Mouse (Mus musculus) C2C12 (cell line): ENCODE data around the gene Enah. TPM values are rescaled to one million over a fixed set of nuclear protein-coding genes. Genes with fewer than 3 reads are reported as not detected.

Source experiments
- H3K27me3 ChIP-seq: one replicate; pipeline ENCODE4 v1.6.1; 2011; ENCODE audit not compliant: control insufficient read depth, insufficient read depth, insufficient read length
- H3K36me3 ChIP-seq: one replicate; pipeline ENCODE4 v1.6.1; 2011; ENCODE audit not compliant: control insufficient read depth, insufficient read depth
- H3K4me3 ChIP-seq: one replicate; pipeline ENCODE4 v1.5.1; 2011; ENCODE audit warnings: mild to moderate bottlenecking, control low read depth; ENCODE audit not compliant: poor library complexity, insufficient read depth, severe bottlenecking
- H3K79me2 ChIP-seq: one replicate; pipeline ENCODE4 v1.6.1; 2011; ENCODE audit not compliant: control insufficient read depth, insufficient read depth
- H3K79me3 ChIP-seq: one replicate; pipeline ENCODE4 v1.6.1; 2011; ENCODE audit warnings: low read depth, control low read depth
- H3ac ChIP-seq: one replicate; pipeline ENCODE3; 2011; ENCODE audit warnings: low read depth; ENCODE audit not compliant: control insufficient read depth, insufficient read length
- CEBPB ChIP-seq: IDR thresholded peaks from one replicate; pipeline ENCODE4 v1.6.1; 2011; ENCODE audit warnings: low read depth, mild to moderate bottlenecking, control low read depth, moderate library complexity
- CTCF ChIP-seq: IDR thresholded peaks from one replicate; pipeline ENCODE4 v1.5.1; 2011; ENCODE audit not compliant: control insufficient read depth, insufficient read depth, insufficient read length
- FOSL1 ChIP-seq: IDR thresholded peaks from one replicate; pipeline ENCODE4 v1.8.0; 2011; ENCODE audit warnings: mild to moderate bottlenecking, low read length; ENCODE audit not compliant: poor library complexity, insufficient read depth, severe bottlenecking
- MAX ChIP-seq: IDR thresholded peaks from one replicate; pipeline ENCODE4 v1.6.1; 2011; ENCODE audit warnings: mild to moderate bottlenecking, control low read depth
- MYOD1 ChIP-seq: IDR thresholded peaks from one replicate; pipeline ENCODE4 v1.6.1; 2011; ENCODE audit warnings: low read depth; ENCODE audit not compliant: control insufficient read depth, insufficient read length
- MYOG ChIP-seq: IDR thresholded peaks from one replicate; pipeline ENCODE4 v1.6.1; 2011; ENCODE audit not compliant: control insufficient read depth, insufficient read length; ENCODE audit errors: extremely low read depth
- USF1 ChIP-seq: IDR thresholded peaks from one replicate; pipeline ENCODE4 v1.6.1; 2011; ENCODE audit warnings: low read depth, mild to moderate bottlenecking, control low read depth, moderate library complexity
- polyA plus RNA-seq: library from polyadenylated mRNA; unstranded; fragments of >200 nt; fragmentation: generic; extraction: Trizol; gene quantifications from one replicate; pipeline ENCODE4 v1.2.1, GENCODE M21; 2012; ENCODE audit warnings: missing spikeins

Enah gene
- polyA plus RNA-seq, 1 experiment = 12.7 TPM

DNA sequence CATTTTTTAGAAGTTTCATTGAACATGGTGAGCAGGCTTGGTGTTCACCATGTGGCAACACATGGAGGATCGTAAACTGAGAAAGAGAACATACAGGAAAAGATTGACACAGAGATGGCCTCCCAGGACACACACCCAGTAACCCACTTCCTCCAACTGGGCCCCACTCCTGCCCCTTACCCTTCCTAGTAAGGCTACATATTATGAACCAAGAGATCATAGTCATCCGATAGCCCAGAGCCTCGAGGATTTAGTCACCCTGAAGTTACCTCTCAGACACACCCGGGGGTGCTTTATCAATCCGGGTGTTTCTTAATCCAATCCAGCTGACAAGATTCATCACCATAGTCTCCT, 153.9 kb downstream of the Enah start:
- Histone ChIP-seq H3K79me3 (no peaks in the 10 kb centered on the region), H3K4me3 (no peak overlapping the region), H3ac (no peak overlapping the region), H3K27me3 (no peaks in the 10 kb centered on the region), H3K36me3 (no peaks in the 10 kb centered on the region), H3K79me2 (no peaks in the 10 kb centered on the region)
- TF ChIP-seq MAX (no peak), MYOD1 (no peak), CTCF (no peak), CEBPB (no peak), USF1 (no peak), MYOG (no peak), FOSL1 (no peak)

DNA sequence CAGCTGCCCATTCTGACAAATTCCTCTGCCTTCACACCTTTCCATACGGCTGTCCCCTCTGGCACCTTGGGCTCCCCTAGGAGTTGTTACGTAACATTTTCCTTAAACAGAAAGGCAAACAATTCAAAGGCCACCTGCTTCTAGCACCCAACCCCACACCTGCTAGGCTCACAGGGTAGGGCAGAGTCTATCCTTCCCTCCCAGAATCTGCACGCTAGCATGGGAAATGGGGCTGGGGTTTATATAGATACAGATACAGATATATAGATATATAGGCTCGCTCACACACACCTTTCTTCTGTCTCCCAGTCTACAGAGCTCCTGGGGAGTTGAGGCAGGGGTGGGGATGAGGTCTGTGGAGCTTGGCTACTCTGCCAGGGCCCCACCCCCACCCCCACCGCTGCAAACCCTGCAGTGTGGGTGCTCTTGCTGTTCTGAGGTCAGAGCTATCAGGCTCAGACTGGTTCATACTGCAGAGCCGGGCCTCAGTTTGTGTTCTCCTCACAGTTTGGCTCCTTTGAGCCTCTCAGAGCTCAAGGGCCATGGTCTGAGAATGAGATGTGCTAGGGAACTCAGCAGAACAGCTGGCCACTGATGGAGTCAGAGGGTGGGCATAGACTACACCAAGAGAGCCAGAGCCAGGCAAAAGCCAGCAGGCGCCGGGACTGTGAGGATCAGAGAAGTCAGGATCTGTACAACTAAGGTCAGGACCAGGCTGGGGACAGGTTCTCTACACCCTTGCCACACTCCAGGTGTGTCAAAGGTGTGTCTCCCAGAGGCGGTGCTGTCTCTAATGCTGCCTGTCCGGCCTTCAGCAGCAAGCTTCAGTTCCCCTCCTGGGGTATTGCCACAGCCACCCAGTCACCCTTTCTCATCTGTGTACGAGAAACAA, 154.6 kb downstream of the Enah start:
- Histone ChIP-seq H3K79me3 (no peaks in the 10 kb centered on the region), H3K79me2 (no peaks in the 10 kb centered on the region), H3K36me3 (no peaks in the 10 kb centered on the region), H3ac (no peak overlapping the region), H3K27me3 (no peaks in the 10 kb centered on the region), H3K4me3 (no peak overlapping the region)
- TF ChIP-seq MAX = no peak
- no peak for TF ChIP-seq CTCF
- TF ChIP-seq MYOD1 = no peak
- no peak for TF ChIP-seq USF1
- TF ChIP-seq MYOG = no peak
- no peak for TF ChIP-seq FOSL1
- no peak for TF ChIP-seq CEBPB

DNA sequence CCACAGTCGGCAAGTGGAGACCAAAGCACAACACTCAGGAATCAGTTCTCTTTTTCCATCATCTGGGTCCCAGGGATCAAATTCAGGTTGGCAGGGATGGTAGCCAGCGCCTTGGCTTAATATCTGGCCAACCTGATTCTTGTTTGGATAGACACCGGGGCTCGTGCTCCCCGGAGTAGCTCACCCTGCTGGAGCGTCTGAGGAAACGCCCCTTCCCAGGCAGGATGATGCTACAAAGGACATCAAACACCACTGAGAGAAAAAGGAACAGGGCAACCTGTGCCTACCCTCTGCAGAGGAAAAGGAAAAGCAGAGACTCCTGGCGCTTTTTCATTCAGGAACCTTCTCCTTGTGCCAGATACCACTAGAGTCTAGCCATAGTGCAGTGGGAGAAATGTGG, 156.4 kb downstream of the Enah start:
- H3K27me3 ChIP-seq = no peaks in the 10 kb centered on the region
- no peaks in the 10 kb centered on the region for H3K79me3 ChIP-seq
- H3K36me3 ChIP-seq = no peaks in the 10 kb centered on the region
- no peaks in the 10 kb centered on the region for H3K79me2 ChIP-seq
- H3K4me3 ChIP-seq = no peak overlapping the region
- H3ac ChIP-seq = no peak overlapping the region
- TF ChIP-seq USF1 (no peak), CTCF (no peak), MYOD1 (no peak), MYOG (no peak), FOSL1 (no peak), CEBPB (no peak), MAX (no peak)

DNA sequence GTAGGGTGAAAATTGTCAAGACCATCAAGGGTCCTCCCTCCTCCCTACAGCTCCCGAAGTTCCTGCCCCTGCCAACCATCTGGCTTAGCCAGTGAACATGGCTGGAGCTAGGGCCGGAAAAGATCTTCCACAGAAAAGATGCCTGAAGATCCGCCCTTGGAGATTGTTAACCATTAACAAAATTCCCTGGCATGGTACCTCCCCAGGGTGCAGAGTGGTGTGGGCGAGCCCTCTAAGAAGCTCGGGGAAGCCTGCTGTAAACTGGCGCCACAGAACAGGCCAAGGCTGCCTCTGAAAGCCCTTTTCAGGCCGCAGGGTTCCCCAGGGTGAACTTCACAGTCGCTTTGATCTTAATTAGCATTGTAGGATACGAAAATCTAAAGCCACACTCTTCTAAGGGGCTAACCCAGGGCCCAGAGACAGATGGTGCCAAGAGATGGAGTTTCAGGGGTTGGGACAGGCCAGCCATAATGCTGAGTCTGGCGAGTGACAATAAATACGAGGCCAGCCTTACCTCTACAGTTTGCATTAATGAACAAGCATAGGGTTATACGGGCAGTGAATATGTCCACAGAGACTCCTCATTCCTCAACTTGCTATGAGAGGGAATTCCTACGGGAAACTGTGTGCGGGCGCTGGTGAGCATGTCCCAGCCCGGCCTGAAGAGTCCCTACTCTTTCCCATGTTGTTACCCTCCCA, 157.0 kb downstream of the Enah start:
- no peaks in the 10 kb centered on the region for H3K36me3 ChIP-seq
- H3K79me2 ChIP-seq = no peaks in the 10 kb centered on the region
- no peaks in the 10 kb centered on the region for H3K79me3 ChIP-seq
- no peak for TF ChIP-seq FOSL1
- no peak overlapping the region for H3ac ChIP-seq
- no peak overlapping the region for H3K4me3 ChIP-seq
- H3K27me3 ChIP-seq = no peaks in the 10 kb centered on the region

DNA sequence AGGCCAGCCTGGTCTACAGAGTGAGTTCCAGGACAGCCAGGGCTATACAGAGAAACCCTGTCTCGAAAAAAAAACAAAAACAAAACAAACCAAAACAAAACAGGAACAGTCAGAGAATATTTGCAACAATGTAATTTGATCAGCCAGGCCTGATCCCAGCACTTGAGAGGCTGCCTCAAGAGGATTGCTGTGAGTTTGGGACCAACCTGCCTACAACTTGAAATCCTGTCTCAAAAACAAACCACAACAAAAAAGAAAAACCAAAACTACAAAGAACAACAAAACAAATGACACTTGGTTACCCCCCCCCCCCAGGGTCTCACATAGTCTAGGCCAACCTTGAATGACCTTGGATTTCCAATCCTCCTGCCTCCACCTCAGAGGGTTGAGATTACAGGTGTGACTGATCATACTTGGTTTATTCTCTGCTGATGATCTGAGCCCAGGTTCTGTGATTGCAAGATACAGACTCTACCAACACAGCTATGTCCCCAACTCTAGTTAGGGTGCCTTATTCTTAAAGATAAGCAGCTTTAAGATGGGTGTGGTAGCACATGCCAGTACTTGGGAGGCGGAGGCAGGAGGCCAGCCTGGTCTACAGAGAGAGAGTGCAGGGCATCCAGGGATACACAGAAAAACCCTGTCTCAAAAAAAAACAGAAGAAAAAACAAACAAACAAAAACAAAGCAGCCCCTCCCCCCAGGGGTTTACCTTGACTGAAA, 158.4 kb downstream of the Enah start:
- Histone ChIP-seq H3K79me2 (no peaks in the 10 kb centered on the region), H3K79me3 (no peaks in the 10 kb centered on the region), H3K4me3 (no peak overlapping the region), H3K36me3 (no peaks in the 10 kb centered on the region), H3K27me3 (no peaks in the 10 kb centered on the region), H3ac (no peak overlapping the region)
- TF ChIP-seq MYOG = no peak
- TF ChIP-seq CEBPB = no peak
- no peak for TF ChIP-seq FOSL1
- no peak for TF ChIP-seq MYOD1
- TF ChIP-seq MAX = no peak
- no peak for TF ChIP-seq CTCF
- no peak for TF ChIP-seq USF1
